Mouse (Mus musculus): ENCODE results near the gene Rhox3g. TPM values are rescaled to one million over a fixed set of nuclear protein-coding genes. Genes with fewer than 3 reads are reported as not detected.
"Not testable (repeated sequence)": the region's sequence is repeated elsewhere in the genome, so short reads cannot be mapped to it uniquely, and the experiment has no call there.

The Rhox3g gene
- polyA plus RNA-seq (2016; fragmentation: Nextera tagmentation; extraction: Ambion mirVana) = not detected in 2 replicates

DNA sequence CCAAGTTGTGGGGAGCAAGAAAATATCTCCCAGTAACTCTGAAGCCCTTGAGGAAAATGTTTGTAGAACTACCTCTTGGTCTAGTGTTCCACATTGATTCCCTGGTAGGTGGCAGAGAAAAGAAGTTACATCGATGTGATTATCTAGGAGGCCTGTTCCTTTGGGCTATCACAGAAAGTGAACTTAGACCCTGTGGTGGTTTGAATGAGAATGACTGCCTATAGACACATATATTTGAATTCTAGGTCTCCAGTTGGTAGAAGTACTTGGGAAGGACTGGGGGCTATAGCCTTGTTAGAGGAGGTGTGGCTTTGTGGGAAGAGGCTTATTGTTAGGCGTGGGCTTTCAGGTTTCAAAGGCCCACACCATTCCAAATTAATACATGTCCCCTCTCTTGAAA lies at the start of gene Rhox3g:
TSS of gene Rhox3g (minus strand) at position 101 of the 400 bp plus-strand sequence.
- H3K9me3 ChIP-seq (replicated peaks); H3K9ac ChIP-seq; H3K27ac ChIP-seq; H3K27me3 ChIP-seq; ATAC-seq (ENCODE audit: low FRiP score); H3K4me3 ChIP-seq; H3K4me2 ChIP-seq (replicated peaks); H3K4me1 ChIP-seq; H3K36me3 ChIP-seq: not testable (repeated sequence)
- 83% methylated on average over 2 of the region's 2 CpGs for WGBS

DNA sequence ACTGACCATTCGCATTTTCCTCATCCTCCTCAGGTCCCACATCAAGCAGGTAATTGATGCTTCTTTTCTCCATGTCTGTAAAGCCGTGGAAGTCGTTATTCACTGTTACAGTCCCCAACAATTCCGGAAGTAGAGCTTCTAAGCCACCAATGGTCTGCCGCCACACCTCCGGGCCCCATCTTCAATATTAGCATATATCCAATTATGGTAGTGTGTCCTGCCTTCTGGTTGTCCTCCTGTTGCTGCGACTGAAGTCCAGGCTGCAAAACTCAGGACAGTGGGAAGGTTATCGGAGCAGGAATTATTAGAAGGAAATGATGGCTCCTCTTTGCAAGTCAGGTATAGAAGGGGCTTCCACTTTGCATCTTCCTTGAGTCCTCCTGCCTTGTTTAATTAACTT lies 44.8 kb upstream of the Rhox3g start, which contains the start of gene Rhox2h:
TSS of gene Rhox2h (minus strand) at position 101 of the 400 bp plus-strand sequence.
- H3K27ac ChIP-seq; H3K36me3 ChIP-seq; H3K27me3 ChIP-seq; H3K4me3 ChIP-seq; H3K9me3 ChIP-seq (replicated peaks); H3K4me2 ChIP-seq (replicated peaks); ATAC-seq (ENCODE audit: low FRiP score); H3K9ac ChIP-seq; H3K4me1 ChIP-seq: not testable (repeated sequence)
- WGBS = 82% methylated on average over 8 of the region's 8 CpGs

DNA sequence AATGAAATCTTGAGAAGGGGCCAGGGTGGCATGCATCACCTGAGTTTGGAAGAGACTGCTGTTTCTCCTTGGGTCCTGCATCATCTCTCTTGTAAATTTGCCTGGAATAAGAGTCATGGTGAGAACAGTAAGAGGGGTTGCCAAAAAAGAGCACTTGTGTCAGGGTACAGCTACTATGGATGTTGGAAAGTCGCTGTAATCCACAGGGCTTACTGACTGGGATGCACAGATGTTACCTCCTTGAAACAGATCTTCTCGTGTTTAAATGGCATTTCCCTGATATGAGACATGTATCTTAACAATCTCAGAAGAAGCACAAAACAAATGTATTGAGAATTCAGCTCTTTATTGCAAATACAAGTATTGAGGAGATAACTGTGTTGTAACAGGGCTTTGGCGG lies 40.3 kb upstream of the Rhox3g start, which contains the start of gene Rhox3h:
TSS of gene Rhox3h (minus strand) at position 101 of the 400 bp plus-strand sequence.
- H3K4me1 ChIP-seq; H3K9me3 ChIP-seq (replicated peaks); H3K27me3 ChIP-seq; H3K36me3 ChIP-seq; H3K4me3 ChIP-seq; H3K4me2 ChIP-seq (replicated peaks); H3K27ac ChIP-seq; H3K9ac ChIP-seq; ATAC-seq (ENCODE audit: low FRiP score): not testable (repeated sequence)
- WGBS = 82% methylated on average over 1 of the region's 3 CpGs

GRCm38 (mm10) chrX:37651227-37651626 lies 22.8 kb upstream of the Rhox3g start, which contains the start of gene Rhox4g:
Rhox4g (minus strand) TSS chrX:37651327.
- not testable (repeated sequence) for H3K27ac ChIP-seq; H3K4me3 ChIP-seq; H3K36me3 ChIP-seq; ATAC-seq (ENCODE audit: low FRiP score); H3K4me2 ChIP-seq (replicated peaks); H3K9me3 ChIP-seq (replicated peaks); H3K4me1 ChIP-seq; H3K9ac ChIP-seq; H3K27me3 ChIP-seq
- WGBS = 85% methylated on average over 16 of the region's 20 CpGs

- not testable (repeated sequence) for H3K4me1 ChIP-seq; H3K27me3 ChIP-seq; H3K9ac ChIP-seq; H3K9me3 ChIP-seq (replicated peaks); ATAC-seq (ENCODE audit: low FRiP score); H3K27ac ChIP-seq; H3K4me2 ChIP-seq (replicated peaks); H3K36me3 ChIP-seq; H3K4me3 ChIP-seq
- 95% methylated on average over 6 of the region's 6 CpGs for WGBS
Measured at GRCm38 (mm10) chrX:37643370-37643769, 15.0 kb upstream of the Rhox3g start, which contains the start of gene Rhox2g. Rhox2g (minus strand) TSS chrX:37643470.

DNA sequence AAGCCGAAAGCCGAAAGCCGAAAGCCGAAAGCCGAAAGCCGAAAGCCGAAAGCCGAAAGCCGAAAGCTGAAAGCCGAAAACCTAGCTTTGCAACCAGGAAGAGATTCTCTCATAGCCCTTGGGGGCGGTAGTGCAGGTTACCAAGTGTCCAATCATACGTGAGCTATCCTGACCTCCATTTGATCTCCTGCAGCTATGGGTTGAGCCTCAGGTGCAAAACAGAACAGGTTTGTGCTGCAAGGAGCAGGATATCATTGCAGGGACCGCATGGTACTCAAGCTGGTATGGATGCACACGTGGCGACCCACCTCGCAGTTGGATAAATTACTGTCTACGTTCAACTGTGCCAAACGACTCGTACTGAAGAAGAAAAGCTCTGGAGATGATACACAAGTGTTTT lies 20.8 kb downstream of the Rhox3g start, which contains the start of gene Rhox4f:
TSS of gene Rhox4f (minus strand) at position 101 of the 400 bp plus-strand sequence.
- H3K27ac ChIP-seq; H3K9ac ChIP-seq; H3K4me2 ChIP-seq (replicated peaks); H3K4me1 ChIP-seq; ATAC-seq (ENCODE audit: low FRiP score); H3K4me3 ChIP-seq; H3K27me3 ChIP-seq; H3K9me3 ChIP-seq (replicated peaks); H3K36me3 ChIP-seq: not testable (repeated sequence)
- WGBS = 91% methylated on average over 16 of the region's 19 CpGs

- not testable (repeated sequence) for H3K27ac ChIP-seq; H3K9me3 ChIP-seq (replicated peaks); ATAC-seq (ENCODE audit: low FRiP score); H3K4me3 ChIP-seq; H3K9ac ChIP-seq; H3K4me2 ChIP-seq (replicated peaks); H3K4me1 ChIP-seq; H3K36me3 ChIP-seq; H3K27me3 ChIP-seq
Measured at GRCm38 (mm10) chrX:37580692-37581091, 47.7 kb downstream of the Rhox3g start, which contains the start of gene Rhox3f. Rhox3f (plus strand) TSS chrX:37580992.

Other genes starting within 250 kb of the Rhox3g start
- not detected in 2 replicates for gene Rhox3a2, start 248.6 kb downstream of the Rhox3g start, polyA plus RNA-seq (2016; fragmentation: Nextera tagmentation; extraction: Ambion mirVana)
- gene Rhox4a2, start 237.8 kb downstream of the Rhox3g start, polyA plus RNA-seq (2016; fragmentation: Nextera tagmentation; extraction: Ambion mirVana) = 6.9 and 7.8 TPM in 2 replicates
- gene Rhox2b, start 216.5 kb downstream of the Rhox3g start, polyA plus RNA-seq (2016; fragmentation: Nextera tagmentation; extraction: Ambion mirVana) = 0.67 and 1.2 TPM in 2 replicates
- 1.6 and 2.4 TPM in 2 replicates for gene Rhox4b, start 196.1 kb downstream of the Rhox3g start, polyA plus RNA-seq (2016; fragmentation: Nextera tagmentation; extraction: Ambion mirVana)
- gene Rhox2c, start 174.9 kb downstream of the Rhox3g start, polyA plus RNA-seq (2016; fragmentation: Nextera tagmentation; extraction: Ambion mirVana) = 2.9 and 3.1 TPM in 2 replicates
- not detected in 2 replicates for gene Rhox3c, start 170.0 kb downstream of the Rhox3g start, polyA plus RNA-seq (2016; fragmentation: Nextera tagmentation; extraction: Ambion mirVana)
- gene Rhox4c, start 148.3 kb downstream of the Rhox3g start, polyA plus RNA-seq (2016; fragmentation: Nextera tagmentation; extraction: Ambion mirVana) = not detected in 2 replicates
- 0.54 TPM in 1 of 2 replicates, not detected in the other for gene Rhox2d, start 135.2 kb downstream of the Rhox3g start, polyA plus RNA-seq (2016; fragmentation: Nextera tagmentation; extraction: Ambion mirVana)
- gene Rhox4d, start 114.3 kb downstream of the Rhox3g start, polyA plus RNA-seq (2016; fragmentation: Nextera tagmentation; extraction: Ambion mirVana) = 0.45 TPM in 1 of 2 replicates, not detected in the other
- 0.61 TPM in 1 of 2 replicates, not detected in the other for gene Rhox2e, start 98.2 kb downstream of the Rhox3g start, polyA plus RNA-seq (2016; fragmentation: Nextera tagmentation; extraction: Ambion mirVana)
- not detected in 2 replicates for gene Rhox3e, start 86.6 kb downstream of the Rhox3g start, polyA plus RNA-seq (2016; fragmentation: Nextera tagmentation; extraction: Ambion mirVana)
- not detected in 2 replicates for gene Rhox4e, start 71.2 kb downstream of the Rhox3g start, polyA plus RNA-seq (2016; fragmentation: Nextera tagmentation; extraction: Ambion mirVana)
- 1.2 TPM in 1 of 2 replicates, not detected in the other for gene Rhox2f, start 57.2 kb downstream of the Rhox3g start, polyA plus RNA-seq (2016; fragmentation: Nextera tagmentation; extraction: Ambion mirVana)
- gene Rhox3f, start 47.6 kb downstream of the Rhox3g start, polyA plus RNA-seq (2016; fragmentation: Nextera tagmentation; extraction: Ambion mirVana) = not detected in 2 replicates
- gene Rhox4f, start 20.9 kb downstream of the Rhox3g start, polyA plus RNA-seq (2016; fragmentation: Nextera tagmentation; extraction: Ambion mirVana) = not detected in 2 replicates
- 1.1 TPM in 1 of 2 replicates, not detected in the other for gene Rhox2g, start 14.9 kb upstream of the Rhox3g start, polyA plus RNA-seq (2016; fragmentation: Nextera tagmentation; extraction: Ambion mirVana)
- gene Rhox4g, start 22.7 kb upstream of the Rhox3g start, polyA plus RNA-seq (2016; fragmentation: Nextera tagmentation; extraction: Ambion mirVana) = not detected in 2 replicates
- gene Rhox3h, start 40.2 kb upstream of the Rhox3g start, polyA plus RNA-seq (2016; fragmentation: Nextera tagmentation; extraction: Ambion mirVana) = not detected in 2 replicates
- gene Rhox2h, start 44.7 kb upstream of the Rhox3g start, polyA plus RNA-seq (2016; fragmentation: Nextera tagmentation; extraction: Ambion mirVana) = 0.53 TPM in 1 of 2 replicates, not detected in the other
- 0.49 TPM in 1 of 2 replicates, not detected in the other for gene Rhox5, start 176.2 kb upstream of the Rhox3g start, polyA plus RNA-seq (2016; fragmentation: Nextera tagmentation; extraction: Ambion mirVana)
- gene Rhox6, start 198.3 kb upstream of the Rhox3g start, polyA plus RNA-seq (2016; fragmentation: Nextera tagmentation; extraction: Ambion mirVana) = not detected in 2 replicates
- not detected in 2 replicates for gene Rhox7a, start 203.1 kb upstream of the Rhox3g start, polyA plus RNA-seq (2016; fragmentation: Nextera tagmentation; extraction: Ambion mirVana)

Data from hindbrain, embryonic 12.5 days (tissue).